Mouse (Mus musculus) liver, postnatal 0 days (tissue): ENCODE results near the gene Cdpf1. TPM values are rescaled to one million over a fixed set of nuclear protein-coding genes. Genes with fewer than 3 reads are reported as not detected.

Experiments used
- ATAC-seq: fragments of 200-750 bp; cut with Nextera tagmentation; 2 replicates; pipeline ENCODE4 v1.8.0; 2017; ENCODE audit warnings: mild to moderate bottlenecking, moderate library complexity
- DNase-seq: peaks from one replicate; pipeline ENCODE4 v3.0.0-alpha.2; 2016
- H3K27ac ChIP-seq: fragments of 300-500 bp; sonication (generic); 2 replicates; pipeline ENCODE4 v1.5.1; 2014; ENCODE audit warnings: antibody characterized with exemption, moderate library complexity, mild to moderate bottlenecking, low read depth
- H3K27me3 ChIP-seq: fragments of 300-500 bp; sonication (generic); 2 replicates; pipeline ENCODE4 v1.6.1; 2014; ENCODE audit warnings: low read length, control low read depth, mixed read lengths; ENCODE audit not compliant: insufficient read depth
- H3K36me3 ChIP-seq: fragments of 300-500 bp; sonication (generic); replicated peaks from 2 replicates; pipeline ENCODE4 v1.6.1; 2014; ENCODE audit warnings: mild to moderate bottlenecking, control low read depth, low read length, moderate library complexity, mixed read lengths; ENCODE audit not compliant: insufficient read depth
- H3K4me1 ChIP-seq: fragments of 300-500 bp; sonication (generic); 2 replicates; pipeline ENCODE4 v1.6.1; 2014; ENCODE audit warnings: antibody characterized with exemption, mild to moderate bottlenecking, control low read depth; ENCODE audit not compliant: insufficient read depth
- H3K4me2 ChIP-seq: fragments of 300-500 bp; sonication (generic); 2 replicates; pipeline ENCODE4 v1.6.1; 2014; ENCODE audit warnings: low read depth, mild to moderate bottlenecking, low read length, moderate library complexity, mixed read lengths
- H3K4me3 ChIP-seq: fragments of 300-500 bp; sonication (generic); 2 replicates; pipeline ENCODE4 v1.5.1; 2014; ENCODE audit warnings: low read depth, low read length
- H3K9ac ChIP-seq: fragments of 300-500 bp; sonication (generic); replicated peaks from 2 replicates; pipeline ENCODE4 v1.6.1; 2014; ENCODE audit warnings: mild to moderate bottlenecking, moderate library complexity
- H3K9me3 ChIP-seq: fragments of 300-500 bp; sonication (generic); 2 replicates; pipeline ENCODE4 v1.6.1; 2016; ENCODE audit warnings: mild to moderate bottlenecking, control low read depth, low read length, mixed read lengths
- CTCF ChIP-seq: sonication (generic); IDR thresholded peaks from 2 replicates; pipeline ENCODE4 v1.5.1; 2016; ENCODE audit warnings: antibody characterized with exemption, low read depth
- EP300 ChIP-seq: IDR thresholded peaks from 2 replicates; pipeline ENCODE4 v1.6.1; 2016; ENCODE audit warnings: antibody characterized with exemption, low read depth, mild to moderate bottlenecking
- WGBS: fragments of 180-500 bp; shearing (Covaris S2); extraction: QIAGEN DNeasy Blood & Tissue Kit; methylation state at CpG from one replicate; pipeline ENCODE4 v1.1.7; 2014; ENCODE audit not compliant: insufficient replicate concordance; 5-methylcytosine and 5-hydroxymethylcytosine counted together
- polyA plus RNA-seq: library from polyadenylated mRNA; unstranded; fragments of >200 nt; fragmentation: Nextera tagmentation; extraction: Ambion mirVana; gene quantifications from 2 replicates; pipeline ENCODE4 v1.2.1, GENCODE M21; 2015

The Cdpf1 gene
- polyA plus RNA-seq, 1 experiment from 2014 or later = 12.9 TPM

- no peak for ATAC-seq
- 54% methylated on average over 5 of the region's 5 CpGs for WGBS
These were observed 18.0 kb upstream of the Cdpf1 start for GRCm38 (mm10) chr15:85829470-85829869.

GRCm38 (mm10) chr15:85828071-85828470, 16.6 kb upstream of the Cdpf1 start:
- no peak for ATAC-seq
- 59% methylated on average over 4 of the region's 4 CpGs for WGBS
- no peak overlapping the region for H3K9ac ChIP-seq
- no peak for TF ChIP-seq CTCF
- no peak for TF ChIP-seq EP300
- no peak overlapping the region for H3K27ac ChIP-seq
- no peak overlapping the region for H3K4me3 ChIP-seq
- no peaks in the 10 kb centered on the region for H3K9me3 ChIP-seq
- DNase-seq = no peak
- peaks cover 23% of the 10 kb centered on the region for H3K4me1 ChIP-seq
- H3K4me2 ChIP-seq = no peak overlapping the region
- H3K36me3 ChIP-seq = no peaks in the 10 kb centered on the region
- no peaks in the 10 kb centered on the region for H3K27me3 ChIP-seq

More at GRCm38 (mm10) chr15:85829470-85829869, 18.0 kb upstream of the Cdpf1 start:
- Histone ChIP-seq H3K27me3 (no peaks in the 10 kb centered on the region), H3K9me3 (no peaks in the 10 kb centered on the region), H3K4me2 (no peak overlapping the region), H3K4me3 (no peak overlapping the region), H3K9ac (no peak overlapping the region), H3K36me3 (no peaks in the 10 kb centered on the region), H3K27ac (peak overlapping the region; percentile 49), H3K4me1 (peaks cover 25% of the 10 kb centered on the region)
- TF ChIP-seq CTCF = no peak
- no peak for TF ChIP-seq EP300
- no peak for DNase-seq

- Histone ChIP-seq H3K27me3 (peaks cover 8% of the 10 kb centered on the region), H3K9ac (no peak overlapping the region), H3K4me1 (peaks cover 14% of the 10 kb centered on the region), H3K9me3 (no peaks in the 10 kb centered on the region), H3K4me3 (no peak overlapping the region), H3K4me2 (no peak overlapping the region), H3K27ac (no peak overlapping the region), H3K36me3 (no peaks in the 10 kb centered on the region)
- ATAC-seq (peak; percentile 63), DNase-seq (no peak)
- TF ChIP-seq CTCF = no peak
- TF ChIP-seq EP300 = peak; percentile 72; the same call in 1 of the 2 replicates
- 30% methylated on average over 5 of the region's 5 CpGs for WGBS
These were observed 15.2 kb upstream of the Cdpf1 start for GRCm38 (mm10) chr15:85826676-85827075.

DNA sequence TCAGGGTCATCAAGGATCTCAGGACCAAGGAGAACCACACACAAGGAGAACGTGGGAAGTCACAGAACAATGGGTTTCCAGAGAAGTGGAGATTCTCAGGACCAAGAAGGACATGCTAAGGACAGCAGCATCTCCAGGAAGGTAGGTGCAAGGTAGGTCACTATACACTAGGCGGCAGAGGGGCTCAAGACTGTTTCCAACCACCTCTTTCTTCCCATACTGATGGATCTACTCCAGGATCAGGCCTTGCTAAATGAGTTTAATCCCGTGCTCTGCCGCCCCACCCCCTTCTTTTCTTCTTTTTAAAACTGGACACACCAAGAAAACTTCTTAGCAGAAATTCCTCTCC, 10.5 kb upstream of the Cdpf1 start:
- no peaks in the 10 kb centered on the region for H3K36me3 ChIP-seq
- H3K9ac ChIP-seq = peak overlapping the region; percentile 59
- peaks cover 5% of the 10 kb centered on the region for H3K4me1 ChIP-seq
- peaks cover 7% of the 10 kb centered on the region for H3K9me3 ChIP-seq
- WGBS = 20% methylated on average over 4 of the region's 4 CpGs
- peak overlapping the region; percentile 83 for H3K4me2 ChIP-seq
- H3K4me3 ChIP-seq = peak overlapping the region; percentile 42; the same call in 1 of the 2 replicates
- H3K27me3 ChIP-seq = peaks cover 19% of the 10 kb centered on the region
- H3K27ac ChIP-seq = no peak overlapping the region
- peak; percentile 59 for ATAC-seq
- DNase-seq = no peak
- TF ChIP-seq EP300 = no peak
- no peak for TF ChIP-seq CTCF

- 2% methylated on average over 65 of the region's 65 CpGs for WGBS
- ATAC-seq = peak; percentile 77
- peaks cover 19% of the 10 kb centered on the region for H3K27me3 ChIP-seq
- no peak within 1 kb of the TSS for H3K27ac ChIP-seq
- H3K9me3 ChIP-seq = peaks cover 7% of the 10 kb centered on the region
- peak within 1 kb of the TSS; percentile 59 for H3K9ac ChIP-seq
- H3K36me3 ChIP-seq = no peaks in the 10 kb centered on the region
- peaks cover 3% of the 10 kb centered on the region; the same call in 1 of the 2 replicates for H3K4me1 ChIP-seq
- H3K4me3 ChIP-seq = peak within 1 kb of the TSS; percentile 42
- peak within 1 kb of the TSS; percentile 83 for H3K4me2 ChIP-seq
- no peak for DNase-seq
- TF ChIP-seq CTCF (no peak), EP300 (no peak)
These were observed 9.9 kb upstream of the Cdpf1 start, which contains the start of gene Pkdrej for GRCm38 (mm10) chr15:85821203-85822010. Pkdrej (minus strand) TSS chr15:85821734.

DNA sequence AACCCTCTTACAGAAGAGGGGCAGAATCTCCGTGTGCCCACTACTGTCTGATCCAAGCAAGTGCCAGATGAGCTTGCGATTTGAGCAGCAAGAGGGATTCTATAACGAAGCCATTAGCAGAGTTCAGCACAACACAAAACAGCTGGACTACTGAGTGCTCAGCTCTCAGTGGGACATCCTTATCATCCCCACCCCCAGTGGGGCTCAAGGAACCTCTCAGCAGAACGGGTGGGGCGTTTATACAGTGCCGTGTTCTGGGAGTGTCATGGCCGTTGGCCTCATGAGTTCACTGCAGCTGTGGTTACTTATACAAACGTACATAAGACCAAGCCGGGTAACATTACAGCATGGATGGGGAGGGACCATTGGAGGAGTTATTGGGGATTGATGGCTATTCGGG, 1.9 kb upstream of the Cdpf1 start:
- Histone ChIP-seq H3K36me3 (no peaks in the 10 kb centered on the region), H3K9me3 (peaks cover 4% of the 10 kb centered on the region), H3K9ac (no peak overlapping the region), H3K27ac (no peak overlapping the region), H3K4me2 (no peak overlapping the region), H3K4me3 (no peak overlapping the region), H3K27me3 (no peaks in the 10 kb centered on the region), H3K4me1 (peaks cover 9% of the 10 kb centered on the region)
- ATAC-seq (no peak), DNase-seq (no peak)
- 59% methylated on average over 10 of the region's 10 CpGs for WGBS
- TF ChIP-seq CTCF (no peak), EP300 (no peak)
